Mouse (Mus musculus): ENCODE measurements around the gene Abcb10.
"Not testable (repeated sequence)": the region's sequence is repeated elsewhere in the genome, so short reads cannot be mapped to it uniquely, and the experiment has no call there.

Gene Abcb10

DNA sequence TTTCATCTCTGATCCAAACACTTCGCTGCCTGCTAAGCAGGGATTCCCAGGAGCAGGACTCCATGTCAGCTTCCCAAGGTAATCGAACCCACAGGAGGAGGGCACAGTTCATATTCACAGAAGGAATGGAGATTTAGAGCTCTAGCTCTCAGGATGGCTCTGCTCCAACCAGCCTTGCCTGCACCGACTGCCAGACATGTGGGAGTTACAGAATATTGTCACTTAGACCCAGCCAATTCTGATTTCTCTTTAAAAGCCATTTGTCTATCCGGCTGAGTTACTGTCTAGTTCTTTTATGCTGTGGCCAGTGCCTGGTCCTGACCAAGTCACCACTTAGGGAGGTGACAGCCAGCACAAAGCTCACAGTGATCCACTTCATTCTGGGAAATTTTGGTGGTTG is 1.2 kb downstream of the Abcb10 start:
- no peak for DNase-seq (ENCODE audit: low read depth, low spot score)

DNA sequence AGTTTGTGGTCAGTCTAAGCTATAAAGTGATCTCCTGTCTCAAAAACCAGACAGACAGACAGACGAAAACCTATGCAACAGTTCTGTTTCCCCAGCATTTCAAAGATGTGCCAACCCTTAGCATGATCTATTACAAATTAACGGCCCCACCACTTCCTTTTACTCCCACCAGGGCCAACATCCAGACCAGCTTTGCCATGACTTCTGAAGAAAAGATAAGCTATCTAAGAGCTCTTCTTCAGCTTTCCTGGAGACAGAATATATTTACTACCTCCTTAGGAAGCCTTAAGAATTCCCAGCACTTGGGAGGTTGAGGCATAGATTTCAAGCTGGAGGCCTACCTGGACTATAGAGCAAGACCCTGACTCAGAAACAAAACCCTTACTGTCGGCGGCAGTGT is 2.7 kb downstream of the Abcb10 start:
- no peak for DNase-seq (ENCODE audit: low read depth, low spot score)

DNA sequence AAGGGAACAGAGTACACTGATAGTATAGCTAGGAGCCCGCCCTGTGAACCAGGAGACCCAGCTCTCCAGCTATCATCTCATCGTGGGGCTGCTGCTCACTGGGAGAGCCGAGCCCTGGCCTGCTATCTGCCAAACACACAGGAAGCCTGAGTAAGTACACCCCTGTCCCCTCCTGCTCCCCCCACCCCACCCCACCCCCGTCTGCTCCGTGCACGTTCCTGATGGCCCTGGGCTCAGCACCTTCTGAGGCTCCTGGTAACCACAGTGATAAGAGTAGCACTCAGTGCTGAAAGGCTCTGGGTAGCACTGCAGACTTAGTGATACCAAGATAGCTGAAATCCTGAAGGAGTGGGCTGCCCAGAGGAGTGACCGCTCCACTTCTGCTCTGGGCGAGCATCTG is 4.0 kb downstream of the Abcb10 start:
- no peak for DNase-seq (ENCODE audit: low read depth, low spot score)

DNA sequence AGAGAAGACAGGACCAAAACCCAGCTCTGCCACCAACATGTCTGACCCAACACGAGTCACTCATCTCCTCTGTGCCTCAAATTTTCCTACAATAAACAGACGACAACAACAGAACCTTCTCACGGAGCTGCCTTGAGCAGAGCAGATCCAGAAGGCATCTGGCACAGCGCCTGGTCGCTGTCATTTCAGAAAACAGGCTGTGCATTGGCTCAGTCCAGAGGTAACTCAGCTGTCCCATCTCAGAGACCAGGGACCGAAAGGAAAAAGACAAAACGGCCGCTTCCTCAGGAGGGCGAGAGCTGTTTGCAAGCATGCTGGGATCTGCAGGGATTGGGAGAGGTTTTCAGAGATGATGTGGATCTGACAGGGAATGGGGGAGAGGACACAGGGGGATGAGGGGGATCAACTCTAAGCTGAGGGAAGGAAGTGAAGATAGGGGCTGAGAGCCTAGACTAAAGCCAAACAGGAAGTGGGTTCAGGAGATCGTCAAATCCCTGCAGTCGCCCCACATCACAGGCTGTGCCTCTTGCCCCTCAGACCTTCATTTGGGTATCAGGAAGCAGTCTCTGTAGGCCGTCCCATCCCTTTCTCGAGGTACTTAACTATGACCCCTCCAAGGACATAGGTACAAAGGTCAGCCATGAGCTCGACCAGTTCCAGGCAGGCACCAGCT is 4.6 kb downstream of the Abcb10 start:
- no peak for DNase-seq (ENCODE audit: low read depth, low spot score)

- DNase-seq (ENCODE audit: low read depth, low spot score) = no peak
Observed at GRCm38 (mm10) chr8:123977499-123977898, 5.4 kb downstream of the Abcb10 start.

- DNase-seq (ENCODE audit: low read depth, low spot score) = no peak
Observed at GRCm38 (mm10) chr8:123973495-123973894, 9.4 kb downstream of the Abcb10 start.

GRCm38 (mm10) chr8:123966896-123967295 is 16.0 kb downstream of the Abcb10 start:
- DNase-seq (ENCODE audit: low read depth, low spot score) = no peak

DNA sequence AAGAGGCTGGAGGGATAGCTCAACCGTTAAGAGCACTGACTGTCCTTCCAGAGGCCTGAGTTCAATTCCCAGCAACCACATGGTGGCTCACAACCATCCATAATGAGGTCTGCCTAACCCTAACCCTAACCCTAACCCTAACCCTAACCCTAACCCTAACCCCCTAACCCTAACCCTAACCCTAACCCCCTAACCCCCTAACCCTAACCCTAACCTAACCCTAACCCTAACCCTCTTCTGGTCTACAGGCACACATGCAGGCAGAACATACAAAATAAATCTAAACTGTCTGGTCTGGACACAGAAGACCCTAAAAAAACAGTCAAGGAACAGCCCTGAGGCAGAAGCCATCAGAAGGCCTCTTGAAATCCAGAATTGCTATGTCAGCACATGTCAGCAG is 21.6 kb downstream of the Abcb10 start:
- no peak for DNase-seq (ENCODE audit: low read depth, low spot score)

- not testable (repeated sequence) for DNase-seq (ENCODE audit: low read depth, low spot score)
Observed at GRCm38 (mm10) chr8:123960556-123960955, 22.4 kb downstream of the Abcb10 start.

- DNase-seq (ENCODE audit: low read depth, low spot score) = no peak
Observed at GRCm38 (mm10) chr8:123960056-123960455, 22.9 kb downstream of the Abcb10 start.

DNA sequence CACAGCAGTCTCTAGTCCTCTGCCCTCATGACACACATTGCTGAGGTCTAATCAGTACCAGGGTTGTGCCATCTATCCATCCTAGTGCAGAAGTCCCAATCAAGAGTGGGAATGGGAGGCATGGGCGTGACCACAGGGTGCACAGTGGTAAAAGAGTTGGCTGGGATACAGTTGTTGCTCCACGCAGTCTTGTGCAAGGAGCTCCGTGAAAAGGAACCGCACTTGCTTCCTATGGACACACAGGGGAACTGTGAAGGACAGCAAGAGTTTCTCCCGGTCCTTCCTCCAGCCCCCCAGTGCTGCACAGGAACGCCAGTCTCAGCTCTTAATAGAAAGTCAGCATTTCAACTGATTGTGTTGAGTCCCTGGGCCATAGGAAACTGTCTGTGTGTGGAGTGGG is 23.4 kb downstream of the Abcb10 start:
- DNase-seq (ENCODE audit: low read depth, low spot score) = no peak

- DNase-seq (ENCODE audit: low read depth, low spot score) = peak; percentile 32
Observed at GRCm38 (mm10) chr8:123958130-123958529, 24.8 kb downstream of the Abcb10 start.

DNA sequence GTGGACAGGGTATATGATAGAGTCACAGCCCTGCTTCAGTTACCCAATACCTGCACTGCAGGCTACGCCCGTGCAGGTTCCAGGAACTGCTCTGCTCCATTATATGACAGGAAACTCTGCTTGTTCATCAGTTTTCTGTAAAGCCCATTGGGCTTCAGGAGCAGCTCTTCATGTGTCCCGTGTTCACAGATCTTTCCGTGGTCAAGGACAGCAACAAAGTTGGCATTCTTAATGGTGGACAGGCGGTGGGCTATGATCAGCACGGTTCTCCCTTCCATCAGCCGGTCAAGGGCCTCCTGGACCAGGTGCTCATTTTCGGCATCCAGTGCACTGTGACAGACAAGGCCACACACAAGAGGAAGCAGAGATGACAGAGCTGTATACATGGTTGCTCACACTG is 28.7 kb downstream of the Abcb10 start:
- DNase-seq (ENCODE audit: low read depth, low spot score) = no peak

DNA sequence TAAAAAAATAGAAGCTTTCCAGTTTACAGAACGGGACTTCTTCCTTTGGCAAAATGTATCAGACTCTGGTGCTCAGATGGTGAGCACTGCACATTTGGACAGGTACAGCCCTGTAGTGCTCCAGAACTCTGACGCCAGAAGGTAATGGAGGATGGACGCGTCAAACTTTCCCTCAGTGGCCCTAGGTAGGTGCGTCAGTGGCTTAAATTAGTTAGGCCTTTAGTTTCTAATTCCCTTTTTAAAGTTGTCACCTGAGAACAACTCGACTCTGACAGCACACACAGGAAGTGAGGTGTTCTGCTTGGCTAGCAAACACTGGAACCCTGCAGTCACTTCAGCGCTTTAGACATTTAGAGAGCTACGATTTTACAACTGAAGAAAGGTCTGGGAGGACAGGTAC is 29.2 kb downstream of the Abcb10 start:
- no peak for DNase-seq (ENCODE audit: low read depth, low spot score)

DNA sequence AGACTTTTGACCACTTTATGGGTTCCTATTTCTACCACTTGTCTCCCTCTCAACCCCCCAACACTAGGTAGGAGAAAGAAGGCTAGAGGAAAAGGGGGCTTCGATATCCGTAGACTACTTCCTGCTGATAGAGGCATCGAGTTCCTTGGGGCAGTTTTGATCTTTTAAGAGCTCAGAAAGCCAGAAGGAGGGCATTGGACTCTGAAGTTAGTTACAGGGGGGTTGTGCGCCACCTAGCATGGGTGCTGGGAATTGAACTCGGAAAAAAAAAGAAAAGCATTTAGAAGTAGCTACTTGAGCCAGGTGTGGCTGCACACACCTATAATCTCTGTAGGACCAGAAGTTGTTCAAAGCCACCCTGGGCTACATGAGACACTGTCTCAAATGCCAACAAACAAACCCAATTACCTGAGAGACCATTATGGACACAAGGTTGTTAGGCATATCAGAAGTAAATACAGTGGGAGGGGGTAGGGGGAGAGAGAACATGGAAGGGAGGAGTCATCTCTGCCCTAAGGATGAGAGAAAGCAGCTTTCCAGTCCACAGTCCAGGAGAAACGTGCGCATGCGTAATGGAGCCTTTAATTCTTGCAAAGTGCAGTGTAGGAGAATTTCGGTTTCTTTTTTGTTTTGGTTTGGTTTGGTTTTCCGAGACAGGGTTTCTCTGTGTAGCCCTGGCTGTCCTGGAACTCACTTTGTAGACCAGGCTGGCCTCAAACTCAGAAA is 32.7 kb downstream of the Abcb10 start:
- DNase-seq (ENCODE audit: low read depth, low spot score) = peak; percentile 31

GRCm38 (mm10) chr8:123949686-123949986 is 33.3 kb downstream of the Abcb10 start:
- DNase-seq (ENCODE audit: low read depth, low spot score) = no peak

GRCm38 (mm10) chr8:123948942-123949685 is 33.8 kb downstream of the Abcb10 start, which contains the start of gene Nup133:
Gene Nup133, minus strand, starts transcription at chr8:123949265.
- DNase-seq (ENCODE audit: low read depth, low spot score) = peak; percentile 98

GRCm38 (mm10) chr8:123929026-123929425 is 53.9 kb downstream of the Abcb10 start:
- DNase-seq (ENCODE audit: low read depth, low spot score) = no peak

- DNase-seq (ENCODE audit: low read depth, low spot score) = no peak
Observed at GRCm38 (mm10) chr8:123925671-123926070, 57.3 kb downstream of the Abcb10 start.

DNA sequence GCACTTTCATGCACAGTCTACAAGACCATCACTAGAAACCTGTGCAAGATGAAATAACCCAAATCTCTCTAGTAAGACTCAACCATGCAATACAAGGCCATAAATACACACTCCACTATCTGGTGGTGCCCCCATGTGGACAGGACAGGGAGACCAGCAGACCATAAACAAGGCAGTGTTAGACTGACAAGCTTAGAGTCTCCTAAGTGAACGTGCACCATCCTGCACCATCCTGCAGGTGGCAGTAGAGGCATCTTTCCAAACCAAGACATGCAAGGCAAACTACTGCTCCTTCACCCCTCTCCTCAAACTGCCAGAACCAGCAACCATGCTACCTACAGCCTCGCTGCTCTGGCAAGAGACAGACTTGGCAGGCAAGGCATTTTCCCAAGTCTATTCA is 58.2 kb downstream of the Abcb10 start:
- DNase-seq (ENCODE audit: low read depth, low spot score) = peak; percentile 85

GRCm38 (mm10) chr8:123914635-123915034 is 68.3 kb downstream of the Abcb10 start:
- no peak for DNase-seq (ENCODE audit: low read depth, low spot score)

- no peak for DNase-seq (ENCODE audit: low read depth, low spot score)
Observed at GRCm38 (mm10) chr8:123912265-123912664, 70.7 kb downstream of the Abcb10 start.

- no peak for DNase-seq (ENCODE audit: low read depth, low spot score)
Observed at GRCm38 (mm10) chr8:123907604-123908003, 75.3 kb downstream of the Abcb10 start.
